Mouse (Mus musculus) mouse embryonic stem cell (cell line): ENCODE results near the gene Arhgef18.

Experiments
- in situ Hi-C, 2 experiments: fragments of 300-500 bp; cut with MboI; formaldehyde crosslinking; loops; 1 replicate in 1 of 2; 3 replicates in 1 of 2; pipeline ENCODE4 v1.14.3; 2019 to 2020; ENCODE audit warnings: low sequenced_read_pairs in 2 of 2, low pct_unique_long_range_greater_than_20kb in 1 of 2, mixed read lengths in 1 of 2; ENCODE audit not compliant: unreplicated experiment in 1 of 2

Arhgef18 gene

DNA sequence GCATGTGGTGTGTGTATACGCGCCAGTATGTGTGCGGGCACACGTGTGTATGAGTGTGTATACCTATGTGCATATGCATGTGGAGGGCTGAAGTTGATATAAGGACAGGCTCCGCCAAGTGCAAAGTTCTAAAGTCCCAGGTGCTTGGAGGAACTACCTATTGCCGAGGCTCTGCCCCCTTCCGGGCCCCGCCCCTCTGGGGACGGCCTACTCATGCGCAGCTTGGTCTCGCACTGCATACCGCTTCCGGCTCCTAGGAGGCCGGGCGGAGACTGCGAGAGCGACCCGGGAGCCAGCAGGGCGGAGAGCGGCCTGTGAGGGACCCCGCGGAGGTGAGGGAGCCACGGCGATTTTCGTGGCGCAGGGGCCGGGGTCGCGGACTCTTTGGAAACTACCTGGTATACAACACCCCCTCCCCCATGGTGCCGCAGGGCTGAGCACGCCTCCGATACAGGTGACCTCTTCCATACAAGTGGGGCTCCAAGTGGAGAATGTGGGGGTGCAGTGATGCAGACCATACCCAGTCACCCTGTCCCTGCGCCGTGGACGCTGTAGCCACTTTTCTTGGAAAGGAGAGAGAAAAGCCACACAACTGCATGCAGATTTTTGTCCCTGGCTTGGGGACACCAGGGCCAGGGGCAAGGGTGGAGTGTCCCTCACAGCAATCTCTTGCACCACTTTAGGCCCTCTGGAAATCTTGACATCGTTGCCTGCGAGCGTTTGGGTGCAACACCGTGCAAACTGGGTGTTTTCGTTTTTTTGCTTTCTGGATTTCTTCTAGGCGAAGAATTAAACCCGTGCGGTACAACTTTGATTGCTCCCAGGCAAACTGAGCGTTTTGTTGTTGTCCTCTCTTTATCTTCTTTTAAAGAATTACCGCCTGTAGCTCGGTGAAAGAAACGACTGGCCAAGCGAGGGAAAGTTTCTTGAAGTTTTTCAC lies at the start of gene Arhgef18:
Gene Arhgef18, plus strand, starts transcription at position 236 of the 940 bp plus-strand sequence.
- in situ Hi-C loops = no loop called here

DNA sequence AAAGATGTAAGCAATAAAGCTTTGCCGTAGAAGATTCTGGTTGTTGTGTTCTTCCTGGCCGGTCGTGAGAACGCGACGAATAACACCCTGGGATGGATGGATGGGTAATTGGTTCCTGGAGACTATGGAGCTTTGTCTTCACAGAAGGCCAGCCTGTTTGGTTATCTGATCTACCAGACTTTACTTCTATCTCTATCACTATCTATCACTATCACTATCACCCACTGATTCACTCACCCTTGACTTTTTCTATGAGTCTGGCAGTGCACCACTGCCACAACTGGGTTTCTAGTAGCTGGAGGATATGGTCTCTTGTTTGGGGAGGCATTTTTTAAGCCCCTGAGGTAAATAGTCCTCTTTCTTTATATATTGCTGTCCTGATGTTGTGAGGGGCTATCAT lies 47.5 kb upstream of the Arhgef18 start:
- in situ Hi-C loops = no loop called here

DNA sequence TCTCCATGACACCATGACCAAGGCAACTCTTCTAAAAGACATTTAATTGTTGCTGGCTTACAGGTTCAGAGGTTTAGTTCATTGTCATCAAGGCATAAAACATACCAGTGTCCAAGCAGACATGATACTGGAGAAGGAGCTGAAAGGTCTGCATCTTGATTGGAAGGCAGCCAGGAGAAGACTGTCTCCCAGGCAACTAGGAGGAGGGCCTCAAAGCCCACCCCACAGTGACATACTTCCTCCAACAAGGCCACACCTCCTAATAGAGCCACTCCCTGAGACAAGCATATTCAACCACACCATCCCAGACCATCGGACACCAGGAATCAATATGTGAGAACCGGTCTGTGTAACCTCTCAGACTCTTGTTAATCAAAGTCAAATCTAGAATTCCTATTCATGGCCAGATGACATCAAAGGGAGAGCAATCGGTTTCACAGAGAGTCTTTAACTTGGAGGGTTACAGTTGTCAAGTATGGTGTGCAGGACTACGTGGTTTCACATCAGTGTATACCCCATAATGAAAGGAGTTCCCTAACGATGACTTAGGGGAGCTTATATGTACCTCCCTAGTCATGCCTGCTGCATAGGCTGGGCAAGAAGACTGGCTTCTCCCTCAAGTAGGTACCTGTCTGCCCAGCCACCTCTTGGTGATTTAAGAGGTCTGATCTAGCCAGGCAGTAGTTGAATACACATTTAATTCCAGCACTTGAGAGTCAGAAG lies 46.0 kb upstream of the Arhgef18 start:
- in situ Hi-C loops = no loop called here

DNA sequence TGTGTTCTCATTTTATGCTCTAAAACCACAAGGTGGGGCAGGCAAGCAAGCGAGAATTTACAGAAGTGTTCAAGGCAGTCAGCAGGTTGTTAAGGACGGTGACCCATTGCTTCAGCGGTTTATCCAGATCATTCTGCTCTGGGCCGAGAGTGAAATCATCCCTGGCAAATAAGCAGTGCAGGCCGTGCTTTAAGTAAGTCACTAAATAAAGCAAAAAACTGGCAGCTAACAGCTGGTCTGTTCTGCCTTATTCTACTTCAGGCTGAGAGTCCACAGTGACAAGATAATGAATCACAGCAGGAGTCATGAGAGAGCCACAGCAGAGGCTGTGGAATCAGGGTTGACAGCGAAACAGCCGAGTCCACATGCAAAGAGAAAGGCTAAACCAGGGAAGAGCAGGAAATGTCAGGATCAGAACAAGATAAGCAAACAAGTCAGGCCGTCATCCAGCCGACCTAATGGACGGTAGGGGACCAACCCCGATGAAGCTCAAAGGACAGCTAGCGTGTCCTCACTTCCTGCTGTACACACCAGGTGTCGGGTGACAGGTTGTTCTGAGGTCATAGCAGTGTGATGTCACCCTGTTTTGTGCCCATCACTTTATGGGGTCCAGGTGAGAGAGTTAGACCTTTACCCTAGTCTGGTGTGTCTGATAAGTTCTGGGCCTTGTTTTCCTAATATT lies 44.5 kb upstream of the Arhgef18 start:
- in situ Hi-C loops = no loop called here

DNA sequence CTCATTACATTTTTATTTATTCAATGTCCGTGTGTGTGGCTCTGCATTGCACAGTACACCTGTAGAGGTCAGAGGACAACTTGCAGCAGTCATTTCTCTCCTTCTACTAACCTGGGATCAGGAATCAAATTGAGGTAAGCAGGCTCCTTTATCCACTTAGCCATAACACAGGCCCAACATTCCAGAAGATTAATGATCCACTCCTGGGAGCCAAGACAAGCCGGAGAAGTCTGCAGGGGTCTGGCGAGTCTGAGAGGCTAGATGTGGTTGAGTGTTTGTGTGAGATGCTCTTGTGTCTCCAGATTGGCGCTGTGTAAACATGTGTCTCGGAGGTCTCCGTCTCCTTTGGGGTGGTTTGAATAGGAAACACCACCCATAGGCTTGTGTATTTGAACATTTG lies 42.1 kb upstream of the Arhgef18 start:
- in situ Hi-C loops = no loop called here

DNA sequence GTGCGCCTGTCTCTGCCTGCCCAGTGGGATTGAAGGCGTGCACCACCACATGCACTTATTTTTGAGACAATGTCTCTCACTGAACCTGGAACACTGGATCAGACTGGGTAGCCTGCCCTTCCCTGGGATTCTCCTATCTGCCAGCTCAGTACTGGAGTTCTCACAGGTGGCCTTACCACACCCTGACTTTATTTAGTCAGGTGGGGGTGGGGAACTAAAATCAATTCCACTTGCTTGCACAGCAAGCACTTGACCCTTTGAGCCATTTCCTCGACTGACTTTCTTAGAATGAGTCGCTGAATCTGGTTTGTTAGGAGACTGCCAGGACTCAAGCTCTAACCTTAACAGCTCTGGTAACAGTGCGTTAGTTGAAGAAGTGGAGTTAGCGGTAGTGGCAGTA lies 40.1 kb upstream of the Arhgef18 start:
- in situ Hi-C loops = no loop called here

DNA sequence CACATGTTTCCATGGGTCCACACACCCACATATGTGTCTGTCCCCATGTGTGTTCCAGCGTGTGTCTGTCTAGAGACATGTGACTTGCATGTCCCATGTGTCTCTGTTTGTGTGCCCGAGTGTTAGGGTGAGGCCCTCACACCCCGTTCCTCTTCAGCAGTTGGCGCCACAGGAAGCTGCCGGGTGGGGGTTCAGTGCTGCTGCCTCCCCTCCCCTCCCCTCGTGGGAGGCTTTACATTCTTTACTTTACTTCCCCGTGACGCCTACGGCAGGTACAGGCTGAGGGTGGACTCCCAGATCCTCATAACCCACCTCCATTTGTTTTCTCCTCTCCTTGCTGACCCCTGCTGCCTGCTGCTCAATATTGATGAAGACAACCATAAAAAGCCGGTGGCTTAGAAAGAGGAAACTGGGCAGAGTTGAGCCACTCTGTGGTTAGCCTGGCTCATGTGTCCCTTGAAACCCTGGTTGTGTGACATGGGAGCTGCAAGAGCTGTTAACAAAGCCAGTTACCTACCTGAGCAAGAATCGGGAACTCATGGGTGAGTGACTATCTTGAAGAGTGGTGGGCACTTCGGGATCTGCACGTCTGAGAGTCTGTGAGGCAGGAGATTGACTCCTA lies 39.5 kb upstream of the Arhgef18 start, which contains the start of gene A430078G23Rik:
Gene A430078G23Rik, plus strand, starts transcription at position 227 of the 622 bp plus-strand sequence.
- in situ Hi-C loops = no loop called here

DNA sequence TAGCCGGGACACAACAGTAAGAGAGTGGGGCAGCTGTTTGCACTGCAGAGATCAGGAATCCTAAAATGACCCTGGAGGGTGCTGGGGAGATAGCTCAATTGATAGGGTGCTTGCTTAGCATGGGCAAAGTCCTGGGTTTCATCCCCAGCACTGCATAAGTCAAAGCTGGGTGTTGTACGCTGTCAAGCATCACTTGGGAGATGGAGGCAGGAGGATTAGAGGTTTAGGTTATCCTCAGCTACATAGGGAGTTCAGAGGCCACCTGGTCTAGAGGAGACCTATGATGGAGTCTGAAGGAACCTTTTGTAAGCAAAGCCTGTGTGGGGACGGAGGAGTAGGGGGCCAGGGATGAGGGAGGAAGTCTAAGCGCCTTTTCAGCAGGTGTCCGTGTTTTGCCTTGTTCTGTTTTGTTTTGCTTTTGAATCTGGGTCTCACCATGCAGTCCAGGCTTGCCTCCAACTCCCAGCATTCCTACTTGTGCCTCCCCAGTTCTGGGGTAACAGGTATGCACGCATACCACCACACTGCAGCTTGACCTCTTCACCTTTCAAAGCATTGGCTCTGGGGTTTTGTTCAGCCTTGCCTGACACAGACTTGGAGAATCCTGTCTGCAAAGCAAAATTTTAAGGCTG lies 38.9 kb upstream of the Arhgef18 start:
- in situ Hi-C loops = no loop called here

DNA sequence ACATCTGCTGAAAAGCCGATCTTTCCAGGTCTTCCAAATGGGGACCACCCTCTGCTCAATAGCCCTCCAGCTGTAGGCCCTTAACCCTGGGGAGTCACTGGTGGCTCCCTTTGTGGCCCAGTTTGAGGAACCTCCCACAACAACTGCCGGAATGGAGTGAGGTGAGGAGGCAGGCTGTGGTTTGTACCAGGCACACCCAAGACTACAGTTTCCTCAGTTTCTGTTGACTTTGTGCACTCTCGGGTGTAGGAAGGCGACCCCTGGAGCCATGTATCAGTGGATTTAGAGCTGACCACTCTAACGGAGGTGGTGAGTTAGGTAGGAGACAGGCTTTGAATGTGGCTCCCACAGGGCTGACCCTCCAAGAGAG lies 38.4 kb upstream of the Arhgef18 start:
- in situ Hi-C loops = no loop called here

DNA sequence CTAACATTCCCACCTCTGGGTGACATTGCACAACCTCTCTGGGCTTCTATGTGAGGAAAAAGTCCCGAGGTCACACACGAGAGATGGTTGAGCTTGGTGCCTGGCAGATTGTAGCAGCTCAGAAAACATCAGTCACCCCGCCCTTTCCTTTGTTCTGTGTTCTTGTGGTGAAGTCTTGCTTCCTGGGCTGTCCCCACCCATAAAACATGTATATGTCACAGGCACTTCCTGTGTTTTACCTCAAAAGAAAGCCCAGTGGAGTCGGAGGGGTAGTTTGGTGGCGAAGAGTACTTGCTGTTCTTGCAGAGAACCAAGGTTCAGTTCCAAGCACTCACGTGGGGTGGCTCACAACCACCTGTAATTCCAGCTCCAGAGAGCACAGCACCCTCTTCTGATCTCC lies 37.2 kb upstream of the Arhgef18 start:
- in situ Hi-C loops = no loop called here

DNA sequence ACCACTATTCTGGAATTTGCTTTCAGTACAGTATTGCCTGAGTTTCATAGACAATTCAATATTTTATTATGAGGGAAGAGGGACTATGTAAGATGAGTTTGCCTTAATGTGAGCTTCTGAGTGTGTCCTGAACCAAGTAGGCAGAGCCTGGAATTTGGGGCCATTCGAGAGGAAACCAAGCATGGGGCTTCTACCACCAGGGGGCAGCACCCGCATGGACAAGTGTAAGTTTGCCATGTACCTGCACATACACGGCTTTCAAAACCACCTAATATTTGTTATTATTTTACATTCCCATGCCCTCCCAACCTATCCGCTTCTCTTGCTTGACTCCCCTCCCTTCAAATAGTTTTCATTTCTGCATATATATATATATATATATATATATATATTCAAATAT lies 34.7 kb upstream of the Arhgef18 start:
- in situ Hi-C loops = no loop called here

DNA sequence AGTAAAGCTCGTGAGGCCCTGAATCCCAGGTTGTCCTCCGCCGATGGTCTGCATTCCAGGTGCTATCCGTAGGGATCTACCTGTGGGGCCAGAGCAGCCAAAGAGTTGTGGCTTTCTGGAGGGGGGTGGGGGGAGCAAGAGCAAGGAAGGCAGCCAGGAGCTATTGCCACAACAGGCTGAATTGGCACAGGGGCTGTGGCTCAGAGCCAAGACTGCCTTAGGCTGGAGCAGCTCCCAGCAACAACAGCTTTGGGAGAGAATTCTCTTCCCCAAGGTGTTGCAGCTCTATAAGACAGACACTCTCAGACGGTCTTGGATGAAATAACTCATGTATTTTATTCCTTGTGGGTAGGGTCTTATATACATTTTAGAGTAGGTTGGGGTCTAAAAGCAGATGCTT lies 25.7 kb upstream of the Arhgef18 start:
- in situ Hi-C loops = no loop called here

DNA sequence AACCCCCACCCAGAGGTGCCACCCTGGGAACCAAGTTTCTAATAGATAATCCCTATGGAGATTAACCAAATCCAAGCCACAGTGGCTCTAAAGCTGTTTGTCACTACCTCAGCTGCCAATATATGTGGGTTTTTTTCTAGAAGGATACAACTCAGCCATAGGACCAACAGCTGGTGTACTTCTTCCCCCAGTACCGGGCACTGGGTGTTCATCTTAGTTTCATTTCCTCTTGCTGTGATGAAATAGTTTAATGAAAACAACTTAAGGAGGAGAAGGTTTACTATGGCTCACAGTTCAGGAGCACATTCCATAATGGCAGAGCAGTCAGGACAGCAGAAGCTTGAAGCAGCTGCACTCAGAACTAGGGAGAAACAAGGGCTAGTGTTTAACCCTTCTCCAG lies 24.7 kb upstream of the Arhgef18 start:
- in situ Hi-C loops = no loop called here

DNA sequence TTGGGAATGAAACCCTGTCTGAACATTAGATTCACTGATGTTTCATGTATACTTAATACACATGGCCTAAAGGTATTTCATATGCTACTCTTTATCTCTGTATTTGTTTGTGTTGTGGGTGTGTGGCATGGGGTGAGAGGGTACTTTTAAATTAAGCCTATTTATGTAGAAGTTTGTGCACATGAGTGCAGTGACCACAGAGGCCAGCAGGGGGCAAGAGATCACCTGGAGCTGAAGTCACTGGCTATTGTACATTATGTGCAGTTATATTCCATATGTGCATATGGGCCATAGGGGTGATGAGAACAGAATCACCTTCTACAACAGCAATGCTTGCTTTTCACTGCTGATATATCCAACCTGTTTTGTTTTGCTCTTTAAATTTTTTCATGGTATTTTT lies 17.1 kb upstream of the Arhgef18 start:
- in situ Hi-C loops = no loop called here

DNA sequence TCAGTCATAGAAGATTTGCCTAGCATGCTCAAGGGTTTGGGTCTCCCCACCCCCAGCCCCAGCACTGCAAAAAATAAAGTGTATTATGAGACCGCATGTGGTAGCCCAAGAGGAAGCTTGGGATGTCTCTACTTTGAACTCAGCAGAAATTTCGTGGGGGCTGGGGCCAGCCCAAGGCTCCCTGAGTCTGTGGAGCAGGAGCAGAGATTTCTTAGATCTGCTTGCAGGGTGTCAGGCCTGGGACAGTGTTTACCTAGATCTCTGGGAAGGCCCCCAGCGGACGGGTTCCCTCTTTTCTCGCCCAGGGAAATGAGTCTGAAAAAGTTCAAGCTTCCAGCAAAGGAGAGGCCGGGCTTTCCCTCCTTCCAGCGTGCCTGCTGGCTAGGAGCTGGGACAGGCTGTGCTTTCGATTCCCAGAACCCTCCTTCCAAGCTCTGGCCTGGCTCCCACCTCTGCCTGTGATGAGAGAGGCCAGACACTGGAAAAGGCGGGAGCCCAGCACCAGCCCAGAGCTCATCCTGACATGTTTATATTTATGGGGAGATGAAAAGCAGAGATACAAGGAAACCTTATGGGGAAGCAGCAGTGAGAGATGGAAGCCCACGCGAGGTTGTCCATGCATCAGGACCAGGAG lies 16.0 kb upstream of the Arhgef18 start:
- in situ Hi-C loops = no loop called here

DNA sequence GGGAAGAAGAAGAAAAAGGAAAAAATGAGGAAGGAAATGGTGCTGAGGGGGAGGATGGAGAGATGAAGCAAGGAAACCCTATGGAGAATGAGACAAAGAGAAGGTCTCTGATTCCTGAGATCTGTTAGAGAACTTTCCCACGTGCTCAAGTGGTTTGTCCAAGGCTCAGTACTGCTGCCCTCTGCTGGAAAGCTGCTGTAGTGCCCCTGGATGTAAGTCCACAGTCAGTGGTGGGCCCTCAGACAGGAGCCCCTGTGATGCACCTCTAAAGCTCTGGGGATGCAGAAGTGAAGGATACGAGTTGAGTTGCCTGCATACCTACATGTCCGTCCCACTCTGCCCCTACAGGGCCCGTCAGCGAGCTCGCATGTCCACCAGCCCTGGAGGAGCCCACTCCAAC lies 5.5 kb upstream of the Arhgef18 start:
- in situ Hi-C loops = no loop called here

DNA sequence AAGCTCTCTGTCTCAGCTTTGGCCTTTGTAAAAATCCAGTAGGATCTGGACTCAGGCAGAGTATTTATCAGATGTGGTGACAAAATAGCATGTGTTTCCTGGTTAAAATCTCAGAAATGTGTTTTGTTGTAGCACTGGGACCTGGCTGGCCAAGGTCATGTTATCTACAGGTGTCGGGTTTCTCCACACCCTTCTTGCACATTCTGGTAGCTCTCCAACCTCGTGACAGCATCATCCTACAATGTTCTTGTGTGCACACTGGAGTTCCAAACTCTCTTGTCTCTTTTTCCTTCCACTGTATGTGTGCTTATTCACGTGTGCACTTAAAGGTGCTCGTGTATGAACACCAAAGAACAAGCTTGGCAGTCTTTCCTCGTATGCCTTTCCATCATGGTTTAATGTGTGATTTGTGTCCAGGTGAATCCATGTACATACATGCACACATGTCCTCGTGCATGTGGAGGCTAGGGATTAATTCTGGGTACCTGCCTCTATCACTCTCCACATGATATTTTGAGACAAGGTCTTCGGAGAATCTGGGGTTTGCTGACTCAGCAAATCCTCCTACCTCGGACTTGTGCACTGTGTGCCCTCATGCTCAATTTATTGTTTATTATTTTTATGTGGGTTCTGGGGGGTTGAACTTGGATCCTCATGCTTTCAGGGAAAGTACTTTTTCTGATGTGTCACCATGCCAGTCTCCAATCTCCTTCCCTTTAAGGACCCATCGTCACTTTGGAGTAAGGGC lies 4.0 kb upstream of the Arhgef18 start:
- in situ Hi-C loops = no loop called here
